Mouse (Mus musculus): ENCODE results near the gene Syt14. TPM values are rescaled to one million over a fixed set of nuclear protein-coding genes. Genes with fewer than 3 reads are reported as not detected.
A peak's percentile ranks its signal among the peaks of the same experiment; 100 is the strongest.

Gene Syt14
- polyA plus RNA-seq, 1 experiment from 2014 or later: 5.8 TPM

- no peaks in the 10 kb centered on the region for H3K36me3 ChIP-seq (ENCODE audit: control insufficient read depth, insufficient read depth, low read length)
- H3K9me3 ChIP-seq (ENCODE audit: control insufficient read depth, low read length): no peaks in the 10 kb centered on the region
- H3K4me3 ChIP-seq (ENCODE audit: low read depth, low read length): no peak overlapping the region
- no peaks in the 10 kb centered on the region for H3K4me1 ChIP-seq (ENCODE audit: control insufficient read depth, insufficient read depth, low read length)
- H3K27ac ChIP-seq (replicated peaks; ENCODE audit: low read depth, low read length): no peak overlapping the region
- H3K27me3 ChIP-seq (ENCODE audit: control insufficient read depth, insufficient read depth, low read length): no peaks in the 10 kb centered on the region
- 66% methylated on average over 5 of the region's 5 CpGs for WGBS
- H3K9ac ChIP-seq (ENCODE audit: low read length): no peak overlapping the region
- ATAC-seq (ENCODE audit: insufficient number of reproducible peaks, low FRiP score, low TSS enrichment, low read depth) (no peak), DNase-seq (ENCODE audit: low spot score) (no peak)
- H3K4me2 ChIP-seq (ENCODE audit: low read depth, severe bottlenecking): no peak overlapping the region
Measured at GRCm38 (mm10) chr1:193053065-193053464, 17.5 kb upstream of the Syt14 start.

GRCm38 (mm10) chr1:193047616-193048015 is 12.0 kb upstream of the Syt14 start:
- Histone ChIP-seq H3K4me3 (ENCODE audit: low read depth, low read length) (no peak overlapping the region), H3K4me2 (ENCODE audit: low read depth, severe bottlenecking) (no peak overlapping the region), H3K27ac (replicated peaks; ENCODE audit: low read depth, low read length) (no peak overlapping the region), H3K4me1 (ENCODE audit: control insufficient read depth, insufficient read depth, low read length) (no peaks in the 10 kb centered on the region), H3K9me3 (ENCODE audit: control insufficient read depth, low read length) (no peaks in the 10 kb centered on the region), H3K36me3 (ENCODE audit: control insufficient read depth, insufficient read depth, low read length) (no peaks in the 10 kb centered on the region), H3K9ac (ENCODE audit: low read length) (no peak overlapping the region), H3K27me3 (ENCODE audit: control insufficient read depth, insufficient read depth, low read length) (no peaks in the 10 kb centered on the region)
- ATAC-seq (ENCODE audit: insufficient number of reproducible peaks, low FRiP score, low TSS enrichment, low read depth) (no peak), DNase-seq (ENCODE audit: low spot score) (no peak)
- 88% methylated on average over 4 of the region's 4 CpGs for WGBS

GRCm38 (mm10) chr1:193042760-193043295 is 7.3 kb upstream of the Syt14 start:
- ATAC-seq (ENCODE audit: insufficient number of reproducible peaks, low FRiP score, low TSS enrichment, low read depth): no peak
- no peak overlapping the region for H3K4me2 ChIP-seq (ENCODE audit: low read depth, severe bottlenecking)
- no peak overlapping the region for H3K9ac ChIP-seq (ENCODE audit: low read length)
- no peak overlapping the region for H3K4me3 ChIP-seq (ENCODE audit: low read depth, low read length)
- no peaks in the 10 kb centered on the region for H3K27me3 ChIP-seq (ENCODE audit: control insufficient read depth, insufficient read depth, low read length)
- H3K4me1 ChIP-seq (ENCODE audit: control insufficient read depth, insufficient read depth, low read length): no peaks in the 10 kb centered on the region
- no peaks in the 10 kb centered on the region for H3K9me3 ChIP-seq (ENCODE audit: control insufficient read depth, low read length)
- H3K27ac ChIP-seq (replicated peaks; ENCODE audit: low read depth, low read length): no peak overlapping the region
- no peaks in the 10 kb centered on the region for H3K36me3 ChIP-seq (ENCODE audit: control insufficient read depth, insufficient read depth, low read length)
- WGBS: 73% methylated on average over 3 of the region's 3 CpGs
- no peak for DNase-seq (ENCODE audit: low spot score)

GRCm38 (mm10) chr1:193034951-193035370 is 614 bp downstream of the Syt14 start:
- H3K4me1 ChIP-seq (ENCODE audit: control insufficient read depth, insufficient read depth, low read length): peaks cover 9% of the 10 kb centered on the region; the same call in 1 of the 2 replicates
- DNase-seq (ENCODE audit: low spot score): no peak
- H3K36me3 ChIP-seq (ENCODE audit: control insufficient read depth, insufficient read depth, low read length): no peaks in the 10 kb centered on the region
- no peak for ATAC-seq (ENCODE audit: insufficient number of reproducible peaks, low FRiP score, low TSS enrichment, low read depth)
- WGBS: 2% methylated on average over 19 of the region's 19 CpGs
- no peaks in the 10 kb centered on the region for H3K27me3 ChIP-seq (ENCODE audit: control insufficient read depth, insufficient read depth, low read length)
- peak overlapping the region; percentile 78 for H3K4me3 ChIP-seq (ENCODE audit: low read depth, low read length)
- peak overlapping the region; percentile 75 for H3K9ac ChIP-seq (ENCODE audit: low read length)
- no peak overlapping the region for H3K27ac ChIP-seq (replicated peaks; ENCODE audit: low read depth, low read length)
- no peaks in the 10 kb centered on the region for H3K9me3 ChIP-seq (ENCODE audit: control insufficient read depth, low read length)
- H3K4me2 ChIP-seq (ENCODE audit: low read depth, severe bottlenecking): peak overlapping the region; percentile 81

- H3K27me3 ChIP-seq (ENCODE audit: control insufficient read depth, insufficient read depth, low read length): no peaks in the 10 kb centered on the region
- no peak overlapping the region for H3K4me3 ChIP-seq (ENCODE audit: low read depth, low read length)
- H3K4me1 ChIP-seq (ENCODE audit: control insufficient read depth, insufficient read depth, low read length): no peaks in the 10 kb centered on the region
- H3K36me3 ChIP-seq (ENCODE audit: control insufficient read depth, insufficient read depth, low read length): no peaks in the 10 kb centered on the region
- DNase-seq (ENCODE audit: low spot score): no peak
- H3K4me2 ChIP-seq (ENCODE audit: low read depth, severe bottlenecking): no peak overlapping the region
- 90% methylated on average over 1 of the region's 1 CpGs for WGBS
- H3K27ac ChIP-seq (replicated peaks; ENCODE audit: low read depth, low read length): no peak overlapping the region
- H3K9me3 ChIP-seq (ENCODE audit: control insufficient read depth, low read length): no peaks in the 10 kb centered on the region
- ATAC-seq (ENCODE audit: insufficient number of reproducible peaks, low FRiP score, low TSS enrichment, low read depth): no peak
- H3K9ac ChIP-seq (ENCODE audit: low read length): no peak overlapping the region
Measured at GRCm38 (mm10) chr1:193024311-193024710, 11.3 kb downstream of the Syt14 start.

- H3K4me1 ChIP-seq (ENCODE audit: control insufficient read depth, insufficient read depth, low read length): no peaks in the 10 kb centered on the region
- no peaks in the 10 kb centered on the region for H3K27me3 ChIP-seq (ENCODE audit: control insufficient read depth, insufficient read depth, low read length)
- no peak overlapping the region for H3K27ac ChIP-seq (replicated peaks; ENCODE audit: low read depth, low read length)
- no peak overlapping the region for H3K4me3 ChIP-seq (ENCODE audit: low read depth, low read length)
- no peaks in the 10 kb centered on the region for H3K9me3 ChIP-seq (ENCODE audit: control insufficient read depth, low read length)
- DNase-seq (ENCODE audit: low spot score) (no peak), ATAC-seq (ENCODE audit: insufficient number of reproducible peaks, low FRiP score, low TSS enrichment, low read depth) (no peak)
- WGBS: 98% methylated on average over 2 of the region's 2 CpGs
- H3K4me2 ChIP-seq (ENCODE audit: low read depth, severe bottlenecking): no peak overlapping the region
- H3K9ac ChIP-seq (ENCODE audit: low read length): no peak overlapping the region
- no peaks in the 10 kb centered on the region for H3K36me3 ChIP-seq (ENCODE audit: control insufficient read depth, insufficient read depth, low read length)
Measured at GRCm38 (mm10) chr1:193012351-193012750, 23.2 kb downstream of the Syt14 start.

GRCm38 (mm10) chr1:193011000-193011769 is 24.4 kb downstream of the Syt14 start:
- H3K4me2 ChIP-seq (ENCODE audit: low read depth, severe bottlenecking): no peak overlapping the region
- no peak for ATAC-seq (ENCODE audit: insufficient number of reproducible peaks, low FRiP score, low TSS enrichment, low read depth)
- DNase-seq (ENCODE audit: low spot score): no peak
- no peaks in the 10 kb centered on the region for H3K36me3 ChIP-seq (ENCODE audit: control insufficient read depth, insufficient read depth, low read length)
- H3K27ac ChIP-seq (replicated peaks; ENCODE audit: low read depth, low read length): no peak overlapping the region
- WGBS: 93% methylated on average over 3 of the region's 3 CpGs
- H3K4me1 ChIP-seq (ENCODE audit: control insufficient read depth, insufficient read depth, low read length): no peaks in the 10 kb centered on the region
- H3K27me3 ChIP-seq (ENCODE audit: control insufficient read depth, insufficient read depth, low read length): no peaks in the 10 kb centered on the region
- H3K9me3 ChIP-seq (ENCODE audit: control insufficient read depth, low read length): no peaks in the 10 kb centered on the region
- no peak overlapping the region for H3K4me3 ChIP-seq (ENCODE audit: low read depth, low read length)
- no peak overlapping the region for H3K9ac ChIP-seq (ENCODE audit: low read length)

- no peaks in the 10 kb centered on the region for H3K36me3 ChIP-seq (ENCODE audit: control insufficient read depth, insufficient read depth, low read length)
- DNase-seq (ENCODE audit: low spot score): no peak
- WGBS: 92% methylated on average over 1 of the region's 1 CpGs
- H3K27me3 ChIP-seq (ENCODE audit: control insufficient read depth, insufficient read depth, low read length): no peaks in the 10 kb centered on the region
- H3K4me1 ChIP-seq (ENCODE audit: control insufficient read depth, insufficient read depth, low read length): no peaks in the 10 kb centered on the region
- no peak overlapping the region for H3K9ac ChIP-seq (ENCODE audit: low read length)
- no peaks in the 10 kb centered on the region for H3K9me3 ChIP-seq (ENCODE audit: control insufficient read depth, low read length)
- H3K27ac ChIP-seq (replicated peaks; ENCODE audit: low read depth, low read length): no peak overlapping the region
- ATAC-seq (ENCODE audit: insufficient number of reproducible peaks, low FRiP score, low TSS enrichment, low read depth): no peak
- no peak overlapping the region for H3K4me2 ChIP-seq (ENCODE audit: low read depth, severe bottlenecking)
- no peak overlapping the region for H3K4me3 ChIP-seq (ENCODE audit: low read depth, low read length)
Measured at GRCm38 (mm10) chr1:193004581-193004980, 31.0 kb downstream of the Syt14 start.

Data from limb, embryonic 11.5 days (tissue).